Mouse (Mus musculus): ENCODE results near the gene Cep104.

The Cep104 gene

DNA sequence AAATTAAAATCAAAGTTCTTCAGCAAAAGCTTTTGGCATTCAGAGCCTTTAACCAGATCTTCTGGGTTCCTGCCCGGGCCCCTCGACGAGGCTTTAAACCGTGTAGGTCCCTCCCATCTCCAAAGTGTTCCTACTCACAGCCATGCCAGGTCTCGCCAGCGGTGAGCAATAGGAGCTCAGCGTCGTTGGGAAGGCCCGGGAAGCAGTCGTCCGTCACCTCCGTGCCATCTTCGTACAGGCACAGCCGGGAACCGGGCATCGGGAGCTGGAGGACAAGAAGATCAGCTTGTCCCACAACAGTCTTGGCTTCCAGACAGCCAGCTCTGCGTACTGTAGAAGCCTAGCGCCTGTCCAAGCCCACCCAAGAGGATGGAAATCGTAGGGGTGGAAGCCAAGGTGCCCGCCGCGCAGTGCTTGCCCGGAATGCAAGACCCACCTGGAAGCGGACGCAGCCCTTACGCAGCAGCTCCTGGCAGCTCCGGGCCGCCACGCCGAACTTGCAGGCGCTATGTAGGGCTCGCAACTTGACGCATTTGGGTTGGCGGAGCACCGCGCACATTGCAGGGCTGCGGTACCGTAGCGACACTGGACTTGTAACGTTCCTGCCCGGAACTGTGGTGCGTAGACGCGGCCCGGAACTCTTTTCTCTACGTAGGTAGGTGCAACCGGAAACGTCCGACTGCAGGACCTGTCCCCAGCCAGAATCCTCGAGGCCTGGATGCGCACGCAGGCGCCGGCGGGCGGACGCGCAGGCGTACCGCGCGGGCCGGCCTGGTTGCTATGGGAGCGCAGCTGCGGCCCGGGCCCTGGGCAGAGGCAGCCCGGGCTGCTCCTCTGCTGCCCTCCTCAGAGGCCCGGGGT is at the start of gene Cep104, which contains the start of gene Dffb:
TSS of gene Cep104 (plus strand) at position 764 of the 861 bp plus-strand sequence.
TSS of gene Dffb (minus strand) at position 696 of the 861 bp plus-strand sequence.
- peak; percentile 95 to 97 for DNase-seq (ENCODE audit: low spot score in 2 of 2)

DNA sequence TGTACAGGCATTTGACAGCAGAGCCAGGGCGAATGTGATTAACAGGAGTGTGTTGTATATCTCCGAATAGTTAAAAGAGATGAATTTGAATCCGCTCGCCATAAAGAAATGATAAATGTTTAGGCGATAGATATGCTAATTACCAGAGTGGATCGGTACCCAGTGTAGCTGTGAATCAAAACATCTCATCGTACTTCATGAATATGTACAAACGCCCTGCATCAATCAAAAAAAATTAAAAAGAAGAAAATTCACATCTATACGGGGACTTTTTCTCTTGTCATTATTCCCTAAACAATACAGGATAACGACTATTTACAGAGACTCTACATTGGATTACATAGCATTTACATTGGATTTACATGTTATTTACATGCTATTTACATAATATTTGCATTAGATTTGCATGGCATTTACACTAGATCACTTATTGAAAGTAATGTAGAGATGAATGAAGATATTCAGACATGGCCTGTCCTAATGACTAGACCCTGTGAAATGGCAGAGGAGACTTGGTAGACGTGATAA is 46.2 kb upstream of the Cep104 start:
- no peak for DNase-seq (ENCODE audit: low spot score in 2 of 2)

DNA sequence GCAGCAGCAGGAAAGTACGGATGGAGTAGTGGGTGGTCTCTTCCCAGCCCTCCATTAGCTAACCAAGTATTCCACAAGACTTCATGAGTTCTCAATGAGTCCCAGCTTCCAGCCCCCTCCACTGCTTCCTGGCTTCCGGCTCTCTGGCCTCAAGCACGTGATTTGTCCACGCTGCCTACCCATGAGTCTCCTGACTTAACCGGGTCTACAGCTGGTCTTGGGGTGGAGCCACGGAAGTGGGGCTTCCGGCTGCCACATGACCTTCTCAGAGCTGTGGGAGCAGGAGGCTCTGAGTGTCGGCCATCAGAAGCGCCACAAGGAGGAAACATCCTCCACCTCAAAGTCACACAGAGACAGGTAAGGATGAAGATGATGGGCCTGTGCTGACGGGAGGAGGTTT is 45.6 kb upstream of the Cep104 start:
- DNase-seq (ENCODE audit: low spot score in 2 of 2) = no peak

DNA sequence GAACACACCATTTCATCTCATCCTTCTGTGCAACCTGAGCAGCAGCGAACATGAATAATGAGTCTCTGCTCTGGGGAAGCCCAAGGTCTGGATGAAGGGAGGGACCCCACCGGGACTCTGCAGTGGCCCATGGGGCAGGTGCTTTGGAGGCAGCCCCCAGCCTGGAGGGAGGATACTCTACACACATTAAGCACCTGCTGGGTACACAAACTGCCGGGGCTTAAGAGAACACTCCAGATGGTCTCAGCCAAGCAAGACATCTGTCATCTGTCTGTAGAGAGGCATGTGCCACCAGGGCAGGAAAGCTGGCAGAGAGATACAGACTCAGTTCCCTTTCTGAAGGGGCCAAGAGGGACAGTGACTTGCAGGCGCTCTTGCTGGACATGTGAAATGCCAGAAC is 45.1 kb upstream of the Cep104 start:
- DNase-seq (ENCODE audit: low spot score in 2 of 2) = no peak

DNA sequence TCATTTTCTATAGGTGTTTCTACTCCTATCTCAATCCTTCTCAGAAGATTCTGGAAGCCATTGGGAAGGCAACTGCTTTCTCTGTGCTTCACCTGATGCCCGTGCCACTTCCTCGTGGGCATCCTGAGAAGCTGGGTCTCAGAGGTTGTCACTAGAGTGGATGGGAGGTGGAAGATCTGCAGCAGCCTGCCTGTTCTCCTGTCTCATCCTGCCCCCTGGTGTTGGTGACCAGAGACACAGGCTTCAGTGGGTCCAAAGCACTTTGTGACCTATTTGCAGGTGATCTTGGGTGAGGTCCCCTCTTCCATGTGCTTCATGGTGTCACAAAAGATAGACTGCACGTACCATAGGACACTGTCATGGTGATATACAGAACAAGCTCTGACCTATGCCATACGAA is 31.8 kb upstream of the Cep104 start:
- peak; percentile 62 to 71 for DNase-seq (ENCODE audit: low spot score in 2 of 2)

DNA sequence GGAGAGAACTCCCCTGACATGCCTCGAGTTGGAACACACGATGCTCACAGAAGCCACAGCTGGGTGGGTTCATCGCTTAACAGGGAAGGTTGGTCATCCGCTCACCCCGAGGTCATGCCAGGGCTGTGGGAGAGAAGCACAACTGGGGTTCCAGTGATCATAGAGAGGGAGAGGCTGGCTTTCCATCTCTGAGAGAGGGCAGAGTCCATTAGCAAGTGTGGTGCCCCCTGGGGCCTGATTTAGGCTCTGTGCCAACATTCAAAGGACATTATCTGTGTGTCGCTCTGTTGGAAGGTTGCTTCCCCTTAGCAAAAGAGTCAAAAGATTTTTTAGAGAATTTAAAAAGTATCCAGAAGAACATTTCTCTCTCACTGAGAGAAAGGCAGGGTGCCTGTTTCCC is 30.7 kb upstream of the Cep104 start:
- no peak for DNase-seq (ENCODE audit: low spot score in 2 of 2)

DNA sequence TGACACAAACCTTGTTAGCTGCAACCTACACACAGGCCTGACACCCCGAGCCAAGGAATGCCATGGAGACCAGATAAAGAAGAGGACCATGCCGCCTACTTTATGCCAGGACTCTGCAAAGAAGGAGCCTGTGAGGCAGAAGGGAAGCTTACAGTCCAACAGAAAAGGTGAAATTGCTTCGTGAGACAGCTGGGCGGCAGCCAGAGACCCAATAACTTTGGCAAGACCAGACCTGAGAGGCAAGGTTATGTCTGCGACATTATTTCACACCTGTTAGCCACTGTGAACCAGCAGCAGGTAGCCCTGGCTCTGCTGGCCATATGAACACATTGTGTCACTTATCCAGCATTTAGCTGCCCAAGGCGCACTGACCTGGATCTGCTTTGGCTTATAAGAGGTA is 29.3 kb upstream of the Cep104 start:
- no peak for DNase-seq (ENCODE audit: low spot score in 2 of 2)

DNA sequence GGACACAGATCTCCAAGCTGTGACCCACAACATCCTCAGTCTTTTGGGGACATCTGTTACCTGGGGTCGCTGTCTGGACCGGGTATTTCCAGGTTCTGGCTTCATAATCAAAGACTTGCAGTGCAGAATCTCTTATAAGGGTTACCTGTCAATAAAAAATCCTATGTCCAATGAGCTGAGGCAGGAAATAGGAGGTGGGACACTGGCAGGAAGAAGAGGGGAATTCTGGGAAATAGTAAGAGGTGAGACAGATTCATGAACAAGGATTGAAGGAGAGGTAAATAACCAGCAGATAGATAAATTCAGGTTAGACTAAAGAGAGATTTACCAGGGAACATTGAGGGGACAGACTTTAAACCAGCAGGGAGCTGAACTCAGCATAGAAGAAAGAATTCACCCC is 24.6 kb upstream of the Cep104 start:
- no peak for DNase-seq (ENCODE audit: low spot score in 2 of 2)

DNA sequence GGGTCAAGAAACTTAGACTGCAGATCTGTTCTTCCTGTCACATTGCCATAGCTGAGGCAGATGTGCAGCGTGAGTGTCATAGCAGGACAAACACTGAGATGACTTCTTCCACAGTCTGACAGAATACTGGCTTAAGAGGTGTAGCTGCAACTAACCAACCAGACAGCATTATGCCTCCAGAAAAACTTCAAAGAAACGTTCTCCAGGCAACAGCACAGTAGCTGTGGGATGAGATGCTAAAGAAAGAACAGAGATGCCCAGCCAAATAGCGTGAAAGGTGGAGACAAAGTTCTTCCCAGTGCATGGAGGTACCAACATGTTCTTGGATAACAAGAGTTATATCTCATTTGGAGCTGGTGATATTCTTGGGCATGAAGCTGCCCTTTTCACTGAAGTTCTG is 23.8 kb upstream of the Cep104 start:
- DNase-seq (ENCODE audit: low spot score in 2 of 2) = no peak

DNA sequence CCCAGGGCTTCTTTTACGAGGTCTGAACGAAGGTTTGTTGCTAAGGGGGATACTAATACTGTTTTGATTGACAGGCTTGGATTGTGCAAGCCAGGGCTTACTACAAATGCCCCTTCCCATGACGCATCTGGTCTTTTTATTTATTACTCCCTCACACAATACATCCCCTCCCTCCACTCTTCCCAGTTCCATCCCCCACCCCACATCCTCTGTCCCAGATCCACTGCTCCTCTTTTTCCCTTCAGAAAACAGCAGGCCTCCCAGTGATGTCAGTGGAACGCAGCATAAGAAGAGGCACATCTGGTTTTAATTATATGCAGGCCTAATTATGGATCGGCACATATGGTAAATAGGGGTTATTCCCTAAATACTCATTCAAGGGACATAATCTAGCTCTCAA is 23.3 kb upstream of the Cep104 start:
- DNase-seq (ENCODE audit: low spot score in 2 of 2) = no peak

DNA sequence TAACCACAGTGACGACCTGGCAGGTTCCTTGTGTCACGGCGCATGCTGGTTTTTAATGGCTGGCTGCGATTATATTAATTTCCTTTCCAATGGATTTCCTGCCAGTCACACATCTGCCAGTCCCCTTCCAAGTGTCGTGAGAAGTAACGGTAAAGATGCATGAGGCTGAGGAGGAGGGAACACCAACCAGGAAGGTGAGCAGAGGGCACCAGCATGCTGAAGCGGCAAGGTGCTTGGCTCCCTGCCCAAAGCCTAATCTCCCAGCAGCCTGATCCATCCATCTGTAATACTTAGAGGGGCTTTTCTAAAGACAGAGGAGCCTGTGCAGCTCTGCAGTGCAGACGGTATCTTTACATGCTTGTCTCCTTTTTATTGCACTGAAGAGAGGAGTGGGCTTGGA is 19.3 kb upstream of the Cep104 start:
- DNase-seq (ENCODE audit: low spot score in 2 of 2) = no peak

DNA sequence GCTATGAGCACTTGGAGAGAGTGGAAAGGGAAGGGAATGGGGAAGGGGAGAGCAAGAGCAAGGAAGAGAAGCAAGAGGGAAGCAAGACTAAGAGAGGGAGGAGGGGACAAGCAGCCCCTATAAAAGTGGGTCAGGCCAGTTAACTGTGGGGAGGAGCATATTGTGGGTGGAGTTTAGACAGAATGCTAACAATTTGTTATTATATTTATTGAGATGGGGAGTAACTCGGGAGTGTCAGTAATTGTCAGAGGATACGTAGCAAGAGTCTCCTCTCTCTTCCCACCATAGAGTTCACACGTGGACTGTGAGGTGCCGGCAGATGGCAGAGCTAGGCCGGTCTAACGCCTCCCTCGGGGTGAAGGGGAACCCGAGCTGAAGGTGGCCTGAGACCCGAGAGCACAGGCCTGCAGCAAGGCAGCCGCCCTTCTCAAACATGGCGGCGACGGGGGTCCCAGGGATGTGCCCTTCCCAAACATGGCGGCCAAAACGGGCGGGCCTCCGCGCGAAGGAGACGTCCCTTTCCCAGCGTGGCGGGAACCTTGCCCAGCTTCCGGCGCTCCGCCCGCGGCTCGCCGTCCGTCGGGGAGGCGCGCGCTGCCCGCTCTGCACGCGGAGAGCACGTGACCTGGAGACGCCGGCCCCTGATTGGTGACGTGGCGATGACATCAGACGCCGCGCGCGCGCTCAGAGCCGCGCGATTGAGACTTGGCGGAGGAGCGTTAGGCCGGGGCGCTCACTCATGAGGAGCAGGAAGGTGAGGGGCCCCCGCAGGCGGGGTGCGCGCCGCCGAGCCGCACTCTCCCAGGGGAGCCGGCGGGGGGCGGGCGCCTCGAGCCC is 18.2 kb upstream of the Cep104 start, which contains the start of gene A430005L14Rik:
TSS of gene A430005L14Rik (plus strand) at position 669 of the 837 bp plus-strand sequence.
- peak; percentile 96 to 97 for DNase-seq (ENCODE audit: low spot score in 2 of 2)

DNA sequence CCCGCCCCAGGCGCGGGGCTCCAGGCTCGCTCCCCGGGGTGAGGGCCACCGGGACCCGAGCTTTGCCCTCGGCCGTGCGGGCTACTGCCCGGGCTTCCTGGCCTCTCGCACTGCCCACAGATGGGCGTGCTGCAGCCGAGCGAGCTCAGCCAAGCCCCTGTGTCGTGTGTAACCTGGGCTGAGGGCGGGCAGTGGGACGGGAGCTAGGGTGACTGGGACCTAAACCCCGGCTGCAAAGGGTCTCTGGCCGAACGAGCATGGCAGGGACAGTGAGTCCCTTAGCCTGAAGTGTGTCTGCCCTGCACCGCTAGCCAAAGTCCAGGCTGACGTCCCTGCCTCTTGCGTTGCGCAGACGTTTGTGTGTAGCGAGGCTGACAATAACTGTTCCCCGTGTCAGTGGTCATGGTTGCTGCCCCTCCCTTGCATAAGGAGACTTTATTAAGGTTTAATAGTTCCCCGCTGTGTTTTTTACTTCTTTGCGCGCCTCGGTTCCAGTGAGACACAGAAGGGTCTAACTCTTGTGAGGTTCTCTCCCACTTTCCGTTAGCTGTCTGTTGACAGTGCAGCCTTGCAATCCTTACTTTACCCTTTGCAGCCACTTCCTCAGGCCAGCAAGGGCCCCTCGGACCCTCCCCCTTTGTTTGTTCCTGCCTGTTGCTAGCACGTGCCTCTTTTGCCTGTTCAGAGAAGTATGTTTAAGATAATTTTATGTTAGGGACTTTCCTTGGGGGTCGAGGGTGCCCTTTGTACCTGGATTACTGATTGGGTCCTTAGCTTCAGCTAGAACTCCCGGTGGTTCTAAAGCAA is 17.3 kb upstream of the Cep104 start:
- no peak for DNase-seq (ENCODE audit: low spot score in 2 of 2)

DNA sequence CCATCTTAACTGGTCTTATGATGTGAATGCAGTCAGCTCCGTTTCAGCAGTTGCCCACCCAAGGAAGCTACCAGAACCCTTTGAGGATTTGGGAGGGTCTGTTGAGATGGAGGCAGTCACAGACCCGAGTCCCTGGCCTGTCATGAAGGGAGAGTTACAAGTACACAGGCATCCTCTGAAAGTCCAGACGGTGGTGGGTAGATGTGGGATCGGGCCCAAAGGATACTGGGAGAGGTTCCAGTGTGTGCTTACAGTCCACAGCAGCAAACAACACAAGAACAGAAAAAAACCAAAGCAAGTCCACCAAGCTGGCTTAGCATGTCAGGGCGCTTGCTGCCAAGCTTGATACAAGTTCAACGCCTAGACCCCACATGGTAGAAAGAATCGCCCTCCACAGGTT is 12.4 kb upstream of the Cep104 start:
- peak; percentile 50 to 64 for DNase-seq (ENCODE audit: low spot score in 2 of 2)

DNA sequence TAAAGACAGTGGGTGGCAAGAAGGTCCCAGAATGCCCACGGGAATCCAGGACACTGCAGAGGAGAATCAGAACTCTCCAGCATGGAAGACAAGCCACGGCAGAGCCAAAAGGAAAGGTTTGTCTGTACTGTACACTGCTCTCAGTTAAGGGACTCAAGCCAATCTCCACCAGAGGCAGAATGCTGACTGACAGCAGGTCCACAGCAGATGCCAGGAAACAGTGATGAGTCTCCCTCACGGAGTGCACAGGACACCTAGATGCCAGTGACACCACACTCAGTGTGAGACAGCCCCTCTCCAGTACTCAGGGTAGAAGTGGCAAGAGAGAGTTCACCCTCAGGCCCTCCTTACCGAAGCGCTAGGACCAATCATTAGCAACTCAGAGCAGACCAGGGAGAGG is 8.3 kb upstream of the Cep104 start:
- no peak for DNase-seq (ENCODE audit: low spot score in 2 of 2)

DNA sequence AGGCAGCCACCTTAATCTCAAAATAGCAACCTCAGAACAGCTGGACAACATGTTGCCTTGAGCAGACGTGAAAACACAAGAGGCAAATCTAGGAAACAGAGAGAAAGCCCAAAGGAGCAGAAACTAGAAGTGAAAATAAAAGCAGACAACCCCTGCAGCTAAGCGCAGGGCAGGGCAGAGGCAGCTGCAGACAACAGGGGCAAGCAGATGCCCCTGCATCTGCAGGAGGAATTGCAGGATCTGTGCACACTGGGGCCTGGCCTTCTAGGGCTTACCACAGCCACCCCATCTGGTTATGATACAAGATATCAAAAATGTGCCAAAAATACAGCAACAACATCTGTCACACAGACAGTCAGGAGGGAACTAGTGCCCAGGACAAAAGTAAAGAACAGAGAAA is 7.4 kb upstream of the Cep104 start:
- DNase-seq (ENCODE audit: low spot score in 2 of 2) = no peak

DNA sequence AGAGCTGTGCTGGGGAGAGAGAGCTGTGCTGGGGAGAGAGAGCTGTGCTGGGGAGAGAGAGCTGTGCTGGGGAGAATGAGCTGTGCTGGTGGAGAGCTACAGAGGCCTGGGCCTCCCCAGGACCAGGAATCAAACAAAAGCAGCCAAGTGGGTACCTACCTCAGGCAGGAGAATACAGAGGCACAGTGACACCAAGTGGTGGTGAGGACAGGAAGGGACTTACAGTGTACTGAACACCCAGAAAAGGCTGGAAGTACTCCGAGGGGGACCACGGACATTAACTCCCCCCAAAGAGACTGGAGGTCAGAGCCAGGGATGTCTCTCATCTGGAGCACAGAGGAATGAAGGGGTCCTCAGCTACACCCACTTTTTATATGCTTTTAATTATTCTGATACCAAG is 6.9 kb upstream of the Cep104 start:
- no peak for DNase-seq (ENCODE audit: low spot score in 2 of 2)

DNA sequence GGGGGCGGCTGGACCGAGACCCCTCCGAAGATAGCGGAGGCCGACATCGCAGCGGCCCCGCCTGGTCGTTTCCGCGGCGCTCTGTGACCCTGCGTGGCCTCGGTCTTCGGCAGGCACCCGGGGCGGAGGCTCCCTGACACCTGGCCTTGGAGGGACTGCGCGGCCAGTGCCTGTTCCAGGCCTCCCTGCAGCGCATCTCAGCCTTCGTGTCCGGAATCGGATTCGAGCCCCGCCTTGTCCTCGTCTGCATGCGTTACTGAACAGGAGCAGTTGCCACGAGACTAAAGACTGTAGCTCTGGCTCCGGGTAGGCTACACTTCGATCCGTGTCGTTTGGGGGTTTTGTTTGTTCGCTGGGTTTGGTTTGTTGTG is 283 bp downstream of the Cep104 start:
- DNase-seq (ENCODE audit: low spot score in 2 of 2) = peak in 1 of 2 experiments; percentile 26

DNA sequence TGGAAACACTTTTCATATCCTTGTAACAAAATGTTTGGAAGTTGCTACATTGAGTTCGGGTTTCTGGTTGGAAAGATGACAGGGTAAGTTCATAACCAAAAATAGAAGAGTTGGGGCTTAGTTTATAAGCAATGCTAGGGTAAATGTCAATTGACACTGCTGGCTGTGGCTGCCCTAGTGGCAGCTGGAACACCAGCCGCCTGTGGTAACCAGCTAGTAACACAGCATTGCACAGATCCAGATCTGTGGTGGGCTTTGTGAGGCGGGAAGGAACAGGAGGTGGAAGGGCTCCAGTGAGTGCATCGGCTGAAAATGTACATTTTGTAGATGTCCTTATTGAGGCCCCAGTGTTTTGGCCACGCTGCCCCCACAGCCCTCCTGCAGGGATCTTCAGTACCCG is 774 bp downstream of the Cep104 start:
- DNase-seq (ENCODE audit: low spot score in 2 of 2) = no peak

DNA sequence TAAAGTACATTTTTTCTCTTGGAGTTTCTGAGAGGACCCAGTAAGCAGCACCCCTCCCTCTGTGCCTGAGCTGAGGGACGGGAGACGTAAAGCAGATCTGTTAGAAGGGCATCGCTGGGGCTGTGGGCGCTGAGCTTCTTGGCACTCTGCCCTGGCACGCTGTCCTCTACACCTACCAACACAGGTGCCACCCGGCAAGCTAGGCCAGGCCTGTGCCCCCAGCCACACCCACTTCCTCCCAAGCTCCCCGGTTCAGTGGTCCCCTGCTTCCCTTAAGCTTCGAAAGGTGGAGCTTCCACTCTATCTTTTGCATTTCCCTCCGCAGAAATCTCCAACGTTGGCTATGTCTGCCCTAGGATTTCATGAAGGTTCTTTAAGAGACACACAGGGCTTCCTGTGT is 4.2 kb downstream of the Cep104 start:
- no peak for DNase-seq (ENCODE audit: low spot score in 2 of 2)

DNA sequence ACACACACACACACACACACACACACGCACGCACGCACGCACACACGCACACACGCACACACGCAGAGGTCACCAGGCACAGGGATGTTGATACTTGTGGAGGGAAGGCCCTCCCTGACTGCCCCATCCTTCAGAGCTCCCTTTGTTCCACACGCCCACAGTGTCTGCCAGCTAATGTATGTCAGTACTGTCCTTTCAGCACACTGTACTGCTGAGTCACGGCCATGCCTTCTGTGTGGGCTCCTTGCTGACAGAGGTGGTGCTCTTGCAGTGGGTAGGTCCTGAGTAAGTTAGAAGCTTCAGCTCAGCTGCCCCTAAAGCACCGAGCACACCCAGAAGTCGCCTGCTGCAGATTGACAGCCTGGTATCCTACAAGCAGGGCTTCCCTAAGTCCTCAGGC is 5.5 kb downstream of the Cep104 start:
- peak; percentile 22 to 33 for DNase-seq (ENCODE audit: low spot score in 2 of 2)

DNA sequence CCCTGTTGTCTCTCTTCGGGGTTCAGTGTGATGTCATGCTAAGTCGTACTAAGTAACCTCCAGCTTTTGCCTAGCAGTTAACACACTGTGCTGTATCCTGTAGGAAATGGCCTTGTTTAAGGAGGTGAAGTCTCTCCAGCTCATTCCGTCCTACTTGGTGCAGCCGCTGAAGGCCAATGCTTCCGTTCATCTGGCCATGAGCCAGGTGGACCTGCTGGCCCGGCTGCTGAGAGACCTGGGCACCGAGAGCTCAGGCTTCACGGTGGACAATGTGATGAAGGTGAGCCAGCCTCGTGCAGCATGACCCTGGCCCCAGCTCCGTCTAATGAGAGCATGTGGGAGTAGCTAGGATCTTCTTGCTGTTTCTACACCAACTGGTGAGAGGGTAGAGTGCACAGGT is 17.7 kb downstream of the Cep104 start:
- no peak for DNase-seq (ENCODE audit: low spot score in 2 of 2)

Data from right cerebral cortex, adult 2 months (tissue).